Mouse (Mus musculus) brain, adult 10 weeks (tissue): ENCODE measurements around the gene Dnajc27. TPM values are rescaled to one million over a fixed set of nuclear protein-coding genes. Genes with fewer than 3 reads are reported as not detected.

Experiments used
- polyA plus RNA-seq: library from polyadenylated mRNA; stranded (reverse); fragments of 350-450 nt; fragmentation: Illumina TruSeq; extraction: RNeasy Lipid Tissue Mini Kit (QIAGEN cat#74804); gene quantifications from one replicate; pipeline ENCODE4 v1.2.3, GENCODE M21; 2015; ENCODE audit warnings: low read depth, low replicate concordance

Dnajc27 gene
- polyA plus RNA-seq, result 74.9 TPM

GRCm38 (mm10) chr12:4082132-4083001, at the start of gene Dnajc27:
Dnajc27 (plus strand) TSS chr12:4082583.

GRCm38 (mm10) chr12:4038061-4039041, 44.0 kb upstream of the Dnajc27 start, which contains the start of gene Efr3b:
Efr3b (minus strand) TSS chr12:4038915.

GRCm38 (mm10) chr12:4132941-4133846, 50.8 kb downstream of the Dnajc27 start, which contains the start of gene Adcy3:
Adcy3 (plus strand) TSS chr12:4133103.

Other genes with a start within 250 kb of the Dnajc27 start
- gene Pomc, start 127.6 kb upstream of the Dnajc27 start, polyA plus RNA-seq, result 3.2 TPM
- gene Efr3b, start 43.7 kb upstream of the Dnajc27 start, polyA plus RNA-seq, result 81.5 TPM
- 31.2 TPM for gene Adcy3, start 50.5 kb downstream of the Dnajc27 start, polyA plus RNA-seq
- gene Ptrhd1, start 151.4 kb downstream of the Dnajc27 start, polyA plus RNA-seq, result 7.2 TPM
- gene Cenpo, start 151.7 kb downstream of the Dnajc27 start, polyA plus RNA-seq, result 4.5 TPM